Mouse (Mus musculus) spleen, embryonic (tissue): ENCODE data around the gene Slc6a2.

Experiments used
- CTCF ChIA-PET: fragments of 350-600 bp; sonication (Branson Sonifier 250); formaldehyde crosslinking; loops from one replicate; lab custom pipeline; 2022; lab: Charles Lee

Gene Slc6a2

DNA sequence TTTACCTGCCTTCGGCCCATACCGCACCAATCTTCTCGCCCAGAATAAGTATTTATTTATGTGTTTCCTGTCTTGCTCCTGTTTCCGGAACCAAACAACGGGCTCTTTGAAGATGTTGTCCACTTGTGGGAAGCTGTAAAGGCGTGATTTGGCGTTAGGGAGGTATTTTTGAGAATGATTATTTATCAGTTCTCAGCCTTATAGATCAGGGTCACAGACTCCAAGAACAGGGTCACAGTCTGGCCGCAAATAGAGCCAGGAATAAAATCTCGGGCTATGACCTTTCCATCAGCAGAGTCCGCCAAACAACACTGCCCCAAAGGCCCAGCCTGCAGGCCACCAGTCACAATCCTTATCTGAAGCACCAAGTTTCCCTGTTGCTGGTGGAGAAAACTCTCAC is at the start of gene Slc6a2:
Slc6a2 (plus strand) TSS at position 301 of the 400 bp plus-strand sequence.
- CTCF ChIA-PET: no interaction called here

DNA sequence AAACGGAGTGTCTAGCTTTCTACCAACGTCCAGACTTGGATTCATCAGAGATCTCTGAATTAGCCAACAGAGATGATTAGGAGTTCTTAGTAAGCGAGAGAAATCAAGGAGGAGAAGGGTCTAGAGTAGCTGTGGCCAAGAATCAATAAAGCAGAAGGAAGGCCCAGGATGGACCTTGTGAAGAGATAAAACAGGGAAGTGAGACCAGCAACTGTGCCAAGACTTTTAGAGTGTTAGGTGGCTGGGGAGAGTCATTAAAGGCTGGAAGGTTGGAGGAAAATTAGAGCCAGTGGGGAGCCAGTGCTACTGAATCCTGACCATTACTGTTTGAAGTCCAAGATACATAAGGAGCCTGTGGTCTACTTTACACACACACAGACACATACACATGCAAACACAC is 48.4 kb upstream of the Slc6a2 start:
- CTCF ChIA-PET: no interaction called here

DNA sequence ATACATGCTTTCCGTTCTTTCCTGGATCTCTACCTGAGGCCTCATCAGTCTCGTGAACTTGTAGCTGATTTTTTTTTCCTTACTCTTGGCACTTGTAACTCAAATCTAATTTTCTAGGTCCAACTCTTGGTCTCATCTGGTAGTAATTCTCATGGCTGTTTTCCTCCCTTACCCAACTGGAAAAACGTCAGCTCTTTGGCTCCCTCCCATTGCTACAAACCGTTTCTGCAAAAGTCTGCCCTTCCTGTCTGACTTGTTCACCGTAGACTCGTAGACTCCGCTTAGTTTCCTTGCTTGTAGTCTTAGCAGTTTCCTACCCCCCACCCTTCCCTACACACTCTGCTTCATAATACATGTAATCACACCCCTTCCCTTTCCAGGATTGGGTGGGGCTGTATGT is 46.5 kb upstream of the Slc6a2 start:
- CTCF ChIA-PET: no interaction called here

DNA sequence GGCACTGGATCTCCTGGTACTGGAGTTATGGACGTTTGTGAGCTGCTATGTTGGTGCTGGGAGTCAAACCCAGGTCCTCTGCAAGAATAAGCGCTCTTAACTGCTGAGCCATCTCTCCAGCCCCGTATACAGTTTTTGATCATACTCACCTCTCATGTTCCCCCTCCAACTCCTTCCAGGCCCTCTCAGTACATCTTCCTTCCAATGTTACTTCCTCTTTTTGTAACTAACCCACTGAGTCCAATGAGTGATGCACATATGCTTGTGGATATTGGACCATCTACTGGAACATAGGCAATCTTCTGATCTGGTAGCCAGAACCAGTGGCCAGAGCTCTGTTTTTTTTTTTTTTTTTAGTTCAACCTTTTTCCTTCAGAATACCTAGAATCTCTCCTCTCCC is 43.8 kb upstream of the Slc6a2 start:
- CTCF ChIA-PET: no interaction called here

DNA sequence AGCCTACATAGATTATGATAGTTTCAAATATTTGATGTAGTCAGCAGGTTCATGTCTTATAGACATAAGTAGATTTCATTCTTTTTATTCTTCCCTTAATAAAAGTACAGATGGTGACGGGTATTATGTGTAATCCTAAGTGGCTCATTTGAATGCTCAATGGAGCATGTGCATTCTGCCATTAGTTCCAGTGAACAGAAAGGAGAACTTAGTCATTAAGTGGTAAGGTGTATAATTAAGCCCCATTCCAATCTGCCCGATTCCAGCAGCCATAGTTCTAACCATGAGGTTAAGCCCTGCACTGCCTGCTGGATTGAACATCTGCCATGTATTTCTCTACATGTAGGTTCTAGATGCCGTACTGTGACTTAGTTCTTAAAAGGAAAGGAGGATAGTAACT is 38.1 kb upstream of the Slc6a2 start:
- CTCF ChIA-PET: no interaction called here

DNA sequence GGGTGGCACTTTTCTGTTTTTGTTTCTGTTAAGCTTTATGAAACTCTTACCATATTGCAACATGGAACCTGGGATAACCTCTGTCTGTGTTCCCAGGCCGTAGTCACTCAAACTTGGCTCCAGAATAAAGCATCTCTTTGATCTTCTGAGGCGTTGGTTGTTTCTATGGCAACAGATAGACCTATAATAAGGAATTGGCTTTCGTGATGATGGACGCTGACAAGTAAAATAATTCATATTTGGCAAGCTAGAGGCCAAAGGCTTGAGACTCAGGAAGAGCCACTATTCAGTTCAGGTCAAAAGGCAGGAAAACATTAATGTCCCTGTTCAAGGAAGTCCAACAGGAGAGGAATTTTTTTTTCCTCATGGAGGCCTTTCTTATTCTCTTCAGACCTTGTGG is 30.9 kb upstream of the Slc6a2 start:
- CTCF ChIA-PET: no interaction called here

DNA sequence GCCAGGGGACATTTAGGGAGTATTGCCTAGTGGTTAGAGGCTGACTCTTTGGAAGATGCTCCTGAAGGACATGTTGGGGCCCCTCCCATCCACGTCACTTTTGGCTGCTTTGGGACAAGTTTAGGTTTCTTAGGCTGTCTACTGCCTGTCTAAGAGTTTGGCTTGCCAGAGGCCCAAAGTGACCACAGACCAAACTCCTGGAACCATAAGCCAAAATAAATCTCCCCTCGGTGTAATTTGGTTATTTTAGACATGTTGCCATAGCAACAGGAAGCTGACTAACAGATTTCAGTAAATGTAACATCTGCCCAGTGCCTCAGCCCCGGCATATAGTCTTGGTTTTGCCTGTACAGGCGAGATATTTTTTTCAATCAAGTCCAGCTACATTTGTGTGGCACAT is 21.8 kb upstream of the Slc6a2 start:
- CTCF ChIA-PET: no interaction called here

DNA sequence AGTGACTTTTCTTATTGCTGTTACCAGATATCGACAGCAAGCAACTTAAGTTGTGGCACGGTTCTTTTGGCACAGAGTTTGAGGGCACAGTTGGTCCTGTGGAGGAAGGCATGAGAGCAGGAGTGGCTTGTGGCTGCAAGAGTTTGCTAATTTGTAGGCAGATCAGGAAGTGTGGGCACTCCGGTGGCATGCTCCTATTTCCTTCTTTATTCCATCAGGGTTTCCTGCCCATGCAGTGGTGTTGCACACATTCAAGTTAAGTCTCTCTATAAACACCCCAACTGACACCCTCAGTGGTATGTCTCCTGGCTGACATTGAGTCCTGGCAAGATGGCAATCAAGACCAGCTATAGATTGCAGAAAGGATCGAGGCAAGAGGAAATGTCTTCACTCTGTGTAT is 10.8 kb upstream of the Slc6a2 start:
- CTCF ChIA-PET: no interaction called here

DNA sequence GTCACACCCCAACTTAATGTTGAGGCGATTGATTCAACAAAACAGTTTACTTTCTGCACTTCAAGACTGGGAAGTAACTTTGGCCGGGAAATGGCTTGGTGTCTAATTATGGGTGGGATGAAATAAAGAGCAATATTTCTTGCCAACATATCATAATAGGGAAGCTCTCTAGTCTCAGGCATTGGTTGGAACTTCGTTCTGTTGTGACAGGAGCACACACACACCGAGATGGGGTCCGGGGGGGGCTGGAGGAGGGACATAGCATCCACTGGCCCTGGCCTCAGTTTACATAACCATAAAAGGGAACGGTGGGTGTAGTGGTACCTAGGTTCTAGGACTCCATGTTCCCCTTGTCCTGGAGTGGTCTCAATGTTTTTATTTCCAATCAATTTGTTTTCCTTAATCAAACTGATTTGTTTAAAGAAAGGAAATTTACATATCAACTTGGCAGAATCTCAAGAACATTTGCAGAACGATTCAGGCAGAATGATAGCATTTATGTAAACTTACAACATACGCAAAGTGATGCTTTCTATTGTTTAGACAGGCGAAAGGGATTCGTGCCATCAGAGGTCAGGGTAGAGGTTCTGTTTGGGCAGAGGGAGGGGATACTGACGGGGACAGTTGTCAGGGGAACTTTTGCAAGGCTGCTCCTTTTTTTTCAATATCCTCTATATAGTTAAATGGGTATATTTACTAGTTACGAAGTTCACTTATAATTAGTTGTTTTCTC is 9.1 kb upstream of the Slc6a2 start:
- CTCF ChIA-PET: no interaction called here

DNA sequence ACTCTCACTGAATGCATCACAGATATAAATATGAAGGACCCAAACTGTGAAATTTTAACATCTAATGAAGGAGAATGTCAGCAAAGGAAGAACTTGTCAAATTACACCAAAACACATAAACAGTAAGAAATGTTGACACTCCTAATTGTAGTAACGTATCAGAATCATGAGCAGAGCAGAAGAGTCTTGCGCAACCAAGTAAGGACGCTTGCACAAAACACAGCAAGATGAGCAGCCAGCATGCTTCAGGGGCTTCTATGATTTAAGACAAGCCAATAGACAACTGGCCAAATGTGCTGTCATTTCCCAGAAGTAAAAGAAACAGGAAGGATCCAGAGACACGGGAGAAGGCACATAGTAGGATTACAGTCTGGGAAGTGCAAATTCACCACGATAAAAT is 5.8 kb upstream of the Slc6a2 start:
- CTCF ChIA-PET: no interaction called here

DNA sequence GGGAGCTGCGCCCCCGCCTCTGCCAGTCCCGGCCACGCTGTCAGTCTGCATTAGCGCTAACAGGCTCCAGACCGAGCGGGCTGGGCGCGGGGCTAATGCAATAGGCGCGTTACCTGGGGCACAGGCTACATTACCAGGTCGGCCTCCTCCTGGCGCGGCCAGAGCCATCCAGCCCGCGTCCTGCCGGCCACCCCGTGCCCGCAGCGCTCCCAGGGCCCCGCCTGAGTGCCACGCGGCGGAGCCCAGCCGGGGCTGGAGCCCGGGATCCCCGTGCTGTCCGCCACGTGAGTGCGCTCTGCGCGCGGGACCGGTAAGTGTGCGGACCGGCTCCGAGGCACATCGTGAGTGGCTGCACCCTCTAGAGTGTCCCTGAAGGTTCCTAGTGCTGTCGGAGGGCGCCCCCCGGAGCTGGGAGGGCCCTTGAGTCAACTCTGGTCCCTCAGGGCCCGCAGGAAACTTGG is 602 bp downstream of the Slc6a2 start:
- CTCF ChIA-PET: no interaction called here

DNA sequence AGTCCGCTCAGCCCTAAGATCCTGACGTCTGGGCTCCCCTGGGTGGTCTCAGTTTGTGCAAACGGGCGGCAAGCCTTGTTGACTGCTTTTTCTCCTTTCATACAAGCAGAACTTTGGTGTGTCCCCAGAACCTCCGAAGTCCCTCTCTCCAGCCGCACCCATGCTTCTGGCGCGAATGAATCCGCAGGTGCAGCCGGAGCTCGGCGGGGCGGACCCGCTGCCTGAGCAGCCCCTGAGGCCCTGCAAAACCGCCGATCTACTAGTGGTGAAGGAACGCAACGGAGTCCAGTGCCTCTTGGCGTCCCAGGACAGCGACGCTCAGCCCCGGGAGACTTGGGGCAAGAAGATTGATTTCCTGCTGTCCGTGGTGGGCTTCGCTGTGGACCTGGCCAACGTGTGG is 1.2 kb downstream of the Slc6a2 start:
- CTCF ChIA-PET: no interaction called here

DNA sequence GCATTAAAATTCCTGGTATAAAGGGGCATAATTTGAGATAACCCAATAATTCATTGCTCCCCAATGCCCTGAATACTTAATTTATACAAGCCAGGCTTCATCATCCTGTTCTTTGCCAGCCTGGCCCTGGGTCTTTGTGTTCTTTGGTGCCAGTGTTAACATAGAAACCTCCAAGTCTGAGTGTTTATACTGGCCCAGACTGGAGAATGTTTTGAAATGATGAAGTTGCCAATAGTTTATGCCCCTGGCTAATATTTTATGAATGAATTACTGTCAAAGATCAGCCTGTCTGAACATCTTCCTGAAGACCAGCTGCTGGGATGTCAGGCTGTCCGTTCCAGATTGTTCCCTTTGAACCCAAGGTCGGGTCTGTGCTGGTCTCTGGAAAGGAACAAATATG is 4.7 kb downstream of the Slc6a2 start:
- CTCF ChIA-PET: no interaction called here

DNA sequence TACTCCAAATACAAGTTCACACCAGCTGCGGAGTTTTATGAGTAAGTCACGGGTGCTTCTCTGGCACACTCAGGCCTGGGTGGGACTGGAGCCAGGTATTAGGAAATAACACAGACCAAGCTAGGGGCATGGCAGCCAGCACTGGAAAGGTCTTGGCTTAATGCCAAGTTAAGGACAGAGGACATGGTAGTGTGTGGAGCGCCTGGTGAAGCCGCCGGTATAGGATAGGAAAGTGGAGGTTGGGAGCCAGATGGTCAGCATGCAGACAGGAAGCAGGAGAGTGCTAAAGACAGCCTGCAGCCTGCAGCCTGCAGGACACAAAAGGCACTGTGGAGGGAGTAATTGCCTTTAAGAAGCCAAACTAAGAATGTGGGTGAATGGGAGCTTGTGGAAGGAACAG is 13.1 kb downstream of the Slc6a2 start:
- CTCF ChIA-PET: no interaction called here

DNA sequence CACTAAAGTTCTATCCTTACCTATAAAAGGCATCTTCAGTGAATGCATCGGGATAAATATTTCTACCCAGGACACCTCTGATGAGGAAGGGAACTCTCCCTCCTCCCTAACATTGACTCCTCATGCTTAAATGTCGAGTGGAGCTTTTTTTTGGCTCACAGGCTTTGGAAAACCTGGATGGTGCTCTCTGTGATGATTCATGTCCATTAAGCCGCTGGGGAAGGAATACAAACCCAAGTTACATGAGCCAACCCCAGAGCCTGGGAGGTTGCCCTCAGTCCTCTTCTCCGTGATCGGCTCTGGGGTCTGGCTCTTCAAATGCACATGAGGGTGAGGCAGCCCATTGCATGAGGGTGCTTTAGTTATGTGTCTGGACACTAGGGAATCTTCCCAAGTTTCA is 16.8 kb downstream of the Slc6a2 start:
- CTCF ChIA-PET: no interaction called here

DNA sequence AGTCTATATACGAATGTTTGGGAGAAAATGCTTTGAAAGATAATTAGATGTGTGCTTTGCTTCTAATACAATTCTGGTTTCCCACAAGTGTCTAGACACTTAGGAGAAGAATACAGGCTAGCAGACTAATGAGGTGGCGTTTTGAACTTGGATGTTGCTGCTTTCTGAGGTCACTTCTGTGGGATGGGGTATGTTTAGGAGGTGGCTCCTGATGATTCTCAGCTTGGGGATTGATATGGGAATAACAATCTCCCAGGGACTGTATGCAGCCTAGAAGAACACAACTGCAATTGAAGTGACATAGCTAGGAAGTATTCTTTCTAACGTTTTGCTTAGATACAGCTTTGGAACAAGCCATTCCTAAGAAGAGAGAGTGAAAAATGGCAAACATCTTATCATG is 22.6 kb downstream of the Slc6a2 start:
- CTCF ChIA-PET: no interaction called here

DNA sequence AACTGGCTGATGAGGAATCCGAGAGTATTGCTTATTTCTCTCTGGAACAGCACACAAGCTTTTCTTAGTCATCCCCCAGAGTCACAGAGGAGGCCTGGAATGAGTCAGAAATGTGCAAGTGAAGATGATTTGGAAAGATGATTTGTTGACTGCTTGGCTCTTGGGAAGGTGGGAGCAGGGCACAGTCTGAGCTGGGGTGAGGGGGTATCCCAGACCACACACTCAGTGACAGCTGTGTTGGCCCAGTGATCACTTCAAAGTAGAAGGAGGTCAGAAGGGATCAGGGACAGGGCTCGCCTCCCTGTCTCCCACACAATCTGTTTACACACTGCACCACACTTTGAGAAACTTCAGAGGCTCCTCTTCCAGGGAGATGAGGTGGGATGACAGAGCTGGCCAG is 24.5 kb downstream of the Slc6a2 start:
- CTCF ChIA-PET: no interaction called here

DNA sequence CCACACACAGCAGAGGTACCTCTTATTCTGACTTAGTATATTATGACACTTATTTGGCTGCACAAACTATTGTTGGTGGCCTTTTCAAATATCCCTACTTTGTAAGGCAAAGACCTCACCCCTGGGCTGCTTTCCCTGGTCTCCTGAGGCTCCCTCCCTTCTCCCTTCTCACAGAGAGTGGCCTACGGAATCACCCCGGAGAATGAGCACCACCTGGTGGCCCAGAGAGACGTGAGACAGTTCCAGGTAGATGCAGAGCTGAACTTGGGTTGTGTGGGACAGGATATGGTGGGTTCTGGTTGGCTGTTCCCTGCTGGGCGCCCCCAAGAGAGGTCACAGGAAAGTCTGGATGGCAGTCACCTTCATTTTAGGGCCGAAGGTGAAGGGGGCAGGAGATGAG is 37.0 kb downstream of the Slc6a2 start:
- CTCF ChIA-PET: no interaction called here

DNA sequence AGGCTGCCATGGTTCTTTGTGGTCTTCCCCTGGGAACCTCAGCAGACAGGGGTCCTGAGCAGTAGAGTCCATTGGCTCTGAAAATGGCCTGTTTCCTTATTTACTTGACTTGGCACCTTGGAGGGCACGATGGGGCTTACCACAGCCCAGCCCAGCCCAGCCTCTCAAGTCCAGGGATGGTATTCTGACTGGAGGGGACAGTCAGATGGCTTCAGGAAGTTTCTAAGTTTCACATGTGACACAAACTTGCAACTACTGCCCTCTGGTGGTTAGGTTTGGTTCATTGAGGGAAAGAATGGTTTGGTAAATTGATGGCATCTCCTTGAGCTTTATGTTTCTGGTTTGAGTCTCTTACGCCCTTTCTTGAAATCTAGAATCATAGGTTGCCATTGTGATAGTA is 38.7 kb downstream of the Slc6a2 start:
- CTCF ChIA-PET: no interaction called here

DNA sequence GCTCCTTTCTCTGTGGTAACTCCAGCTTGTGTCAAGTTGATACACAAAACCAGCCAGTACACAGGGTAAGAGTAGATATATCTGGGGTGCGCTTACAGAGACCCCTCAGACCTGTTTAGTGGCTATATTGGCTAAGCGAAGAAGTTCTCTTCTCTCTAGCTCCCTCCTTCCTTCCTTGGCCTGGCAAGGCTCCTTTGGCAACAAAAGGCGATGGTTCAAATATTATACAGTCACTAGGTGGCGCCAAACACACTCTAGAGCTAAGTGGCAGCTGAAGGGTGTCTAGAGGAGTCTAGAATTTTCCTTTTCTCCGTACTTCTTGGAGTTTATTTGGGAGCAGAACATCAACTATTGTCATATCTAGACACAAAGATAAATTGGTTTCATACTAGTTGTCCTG is 50.4 kb downstream of the Slc6a2 start:
- CTCF ChIA-PET: interaction anchor here (0.6 kb wide), 1 partner anchor 1559 kb away, joined by 4 read pairs; no protein-coding TSS in a partner anchor

DNA sequence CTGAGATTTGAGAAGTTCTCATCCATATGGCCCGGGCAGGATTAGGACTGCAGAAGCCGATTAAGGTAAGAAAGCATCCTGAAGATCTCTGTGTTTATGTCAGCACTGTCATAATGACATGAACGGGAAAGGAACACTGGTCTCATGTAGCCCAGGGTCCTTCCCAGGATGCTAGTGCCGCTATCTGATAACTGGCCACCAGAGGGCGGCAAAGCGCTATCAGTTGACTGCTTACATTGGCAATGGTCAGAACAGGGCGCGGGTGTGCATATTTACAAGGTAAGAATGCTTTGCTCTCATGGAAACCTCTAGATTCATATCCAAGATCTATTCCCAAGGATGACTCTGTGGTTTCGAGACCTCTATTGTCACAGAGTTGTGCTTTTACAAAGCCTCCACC is 51.6 kb downstream of the Slc6a2 start:
- CTCF ChIA-PET: no interaction called here

DNA sequence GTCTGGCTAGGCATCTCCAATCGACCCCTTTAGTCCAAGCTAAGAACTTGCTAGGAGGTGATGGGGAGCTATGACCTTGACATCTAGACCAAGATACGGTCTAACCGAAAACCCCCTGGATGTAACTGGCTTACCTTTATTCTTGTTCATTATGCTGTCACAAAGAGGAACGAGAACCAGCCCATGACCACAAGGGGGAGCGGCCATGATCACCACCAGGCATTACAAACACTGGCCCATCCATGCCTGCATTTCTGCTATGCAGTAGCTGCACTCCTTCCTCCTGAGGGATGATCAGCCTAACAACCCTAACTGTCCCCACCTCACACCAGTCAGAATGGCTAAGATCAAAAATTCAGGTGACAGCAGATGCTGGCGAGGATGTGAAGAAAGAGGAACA is 52.3 kb downstream of the Slc6a2 start:
- CTCF ChIA-PET: no interaction called here

DNA sequence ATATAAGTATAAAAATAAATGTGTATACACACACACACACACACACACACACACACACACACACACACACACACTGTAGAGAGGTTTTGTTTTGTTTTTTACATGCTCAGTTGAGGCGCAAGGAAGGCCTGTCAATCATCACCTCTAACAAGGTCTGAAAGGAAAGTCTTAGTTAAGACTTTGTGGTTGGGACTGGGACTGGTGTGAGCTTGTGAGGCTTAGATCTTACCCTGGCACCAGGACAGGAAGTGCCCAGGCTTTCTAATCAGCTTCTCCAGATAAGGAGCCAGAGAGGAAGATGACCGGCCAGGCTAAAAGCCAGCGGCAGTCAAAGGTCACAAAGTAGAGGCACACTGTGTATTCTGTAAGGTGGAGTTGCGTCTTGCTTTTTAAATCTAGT is 54.4 kb downstream of the Slc6a2 start:
- CTCF ChIA-PET: interaction anchor here (0.7 kb wide), 1 partner anchor 322 kb away, joined by 6 read pairs; no protein-coding TSS in a partner anchor

DNA sequence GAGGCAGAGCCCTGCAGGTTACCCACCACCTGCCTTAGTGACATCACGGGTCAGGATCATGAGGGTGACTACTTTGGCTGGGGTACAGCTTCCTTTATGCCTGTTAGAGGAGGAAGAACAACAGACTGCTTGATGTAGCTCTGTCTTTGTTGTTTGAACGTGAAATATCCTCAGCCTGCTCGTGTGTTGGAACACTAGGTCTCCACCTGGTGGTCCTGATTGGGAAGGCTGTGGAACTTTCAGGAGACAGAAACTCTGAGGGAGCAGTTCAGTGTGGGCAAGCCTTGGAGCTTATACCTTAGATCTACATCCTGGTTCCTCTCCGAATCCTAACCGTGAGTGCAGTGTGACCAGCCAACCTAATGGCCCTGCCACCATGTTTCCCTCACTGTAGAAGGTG is 61.9 kb downstream of the Slc6a2 start:
- CTCF ChIA-PET: no interaction called here
